Mouse (Mus musculus): ENCODE results near the gene Gm49325. TPM values are rescaled to one million over a fixed set of nuclear protein-coding genes. Genes with fewer than 3 reads are reported as not detected.

Gm49325 gene
- polyA plus RNA-seq, 1 experiment from 2014 or later: not detected

DNA sequence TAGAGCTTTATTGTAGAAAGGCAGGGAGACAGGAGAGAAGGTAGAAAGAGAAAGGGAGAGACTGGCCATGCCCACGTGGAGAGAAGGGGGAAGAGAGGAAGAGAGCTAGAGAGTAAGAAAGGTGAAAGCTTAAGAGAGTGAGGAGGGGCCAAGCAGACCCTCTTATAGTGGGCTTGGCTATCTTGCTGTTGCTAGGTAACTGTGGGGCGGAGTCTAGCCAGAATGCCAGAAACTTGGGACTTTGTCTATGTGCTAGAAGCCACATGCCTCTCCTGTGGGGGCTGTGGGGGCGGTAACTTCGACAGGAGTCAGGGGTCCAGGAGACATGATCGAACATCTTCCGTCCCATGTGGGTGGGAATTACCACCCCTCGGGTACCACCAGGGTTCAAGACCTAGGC lies 36.5 kb upstream of the Gm49325 start:
- Histone ChIP-seq H3K27ac (ENCODE audit: low read length) (peak overlapping the region; percentile 95), H3K4me2 (replicated peaks; ENCODE audit: low read depth, low read length) (peak overlapping the region; percentile 36), H3K9me3 (ENCODE audit: control insufficient read depth, low read depth, low read length) (no peaks in the 10 kb centered on the region), H3K27me3 (ENCODE audit: control insufficient read depth, insufficient read depth, low read length) (no peaks in the 10 kb centered on the region), H3K4me3 (ENCODE audit: low read depth, low read length) (no peak overlapping the region), H3K36me3 (ENCODE audit: control insufficient read depth, insufficient read depth, low read length) (no peaks in the 10 kb centered on the region), H3K4me1 (ENCODE audit: control insufficient read depth, insufficient read depth, low read length) (0 out of 2 replicates have a peak, but pooled peaks cover 3% of the 10 kb centered on the region), H3K9ac (replicated peaks; ENCODE audit: low read depth, low read length) (no peak overlapping the region)
- peak; percentile 29; the same call in 1 of the 2 replicates for ATAC-seq (ENCODE audit: insufficient number of reproducible peaks, insufficient read depth, low FRiP score, low read depth)
- WGBS: 32% methylated on average over 7 of the region's 7 CpGs

DNA sequence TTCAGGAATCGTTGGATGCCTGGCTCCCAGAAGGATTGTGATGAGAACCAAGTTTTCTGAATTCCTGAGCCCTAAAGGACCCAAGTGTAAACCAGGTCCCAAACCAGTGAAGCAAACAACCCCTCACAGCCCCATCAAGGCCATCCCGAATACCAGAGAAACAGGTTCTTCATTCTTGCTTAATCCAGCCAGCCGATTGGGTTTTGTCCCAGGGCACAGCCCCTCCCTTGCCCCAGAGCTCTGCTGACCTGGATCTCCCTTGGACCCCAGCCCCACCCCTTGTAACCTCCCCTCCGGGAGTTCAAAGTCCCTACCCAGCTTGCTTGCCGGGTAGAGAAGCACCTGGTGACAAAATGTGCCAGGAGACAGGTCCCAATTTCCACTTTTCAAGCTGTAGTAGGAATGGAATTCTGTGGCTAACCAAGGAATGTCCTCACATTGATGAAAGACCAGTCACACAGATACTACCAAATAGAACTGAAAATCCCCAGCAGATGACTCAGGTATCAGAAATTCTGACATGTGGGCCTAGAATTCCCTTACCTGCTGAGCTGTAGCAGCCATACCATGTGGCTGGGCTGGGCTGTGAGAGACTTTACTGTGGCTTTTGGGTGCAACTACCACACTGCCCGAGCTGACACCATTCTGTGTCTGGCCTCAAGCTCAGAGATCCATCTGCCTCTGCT lies 35.9 kb upstream of the Gm49325 start:
- H3K4me2 ChIP-seq (replicated peaks; ENCODE audit: low read depth, low read length): peak overlapping the region; percentile 36; the same call in 1 of the 2 replicates
- WGBS: 42% methylated on average over 6 of the region's 6 CpGs
- peak overlapping the region; percentile 95 for H3K27ac ChIP-seq (ENCODE audit: low read length)
- no peaks in the 10 kb centered on the region for H3K36me3 ChIP-seq (ENCODE audit: control insufficient read depth, insufficient read depth, low read length)
- H3K4me3 ChIP-seq (ENCODE audit: low read depth, low read length): no peak overlapping the region
- no peak overlapping the region for H3K9ac ChIP-seq (replicated peaks; ENCODE audit: low read depth, low read length)
- 0 out of 2 replicates have a peak, but pooled peaks cover 3% of the 10 kb centered on the region for H3K4me1 ChIP-seq (ENCODE audit: control insufficient read depth, insufficient read depth, low read length)
- no peaks in the 10 kb centered on the region for H3K9me3 ChIP-seq (ENCODE audit: control insufficient read depth, low read depth, low read length)
- ATAC-seq (ENCODE audit: insufficient number of reproducible peaks, insufficient read depth, low FRiP score, low read depth): peak; percentile 77
- H3K27me3 ChIP-seq (ENCODE audit: control insufficient read depth, insufficient read depth, low read length): no peaks in the 10 kb centered on the region

DNA sequence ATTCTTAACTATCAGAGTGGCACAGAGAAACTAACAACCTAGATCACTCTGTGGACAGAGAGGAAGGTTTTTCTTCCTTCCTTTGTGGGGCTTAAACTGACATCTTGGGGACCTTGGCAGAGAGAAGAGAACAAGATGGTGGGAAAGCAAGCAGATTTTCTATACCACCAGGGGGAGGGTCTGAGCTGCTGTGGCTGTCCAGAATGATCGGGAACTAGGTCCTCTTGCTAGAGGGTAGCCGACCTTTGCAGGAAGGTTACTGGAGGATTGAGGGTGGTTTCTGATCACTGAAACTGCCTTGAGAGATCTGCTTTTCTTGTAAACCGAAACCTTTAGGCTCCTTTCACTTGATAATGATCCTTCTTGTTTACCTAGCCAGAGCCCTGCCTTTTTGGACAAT lies 33.8 kb upstream of the Gm49325 start:
- no peaks in the 10 kb centered on the region for H3K36me3 ChIP-seq (ENCODE audit: control insufficient read depth, insufficient read depth, low read length)
- WGBS: 20% methylated on average over 3 of the region's 3 CpGs
- H3K4me3 ChIP-seq (ENCODE audit: low read depth, low read length): no peak overlapping the region
- no peak overlapping the region for H3K9ac ChIP-seq (replicated peaks; ENCODE audit: low read depth, low read length)
- no peaks in the 10 kb centered on the region for H3K4me1 ChIP-seq (ENCODE audit: control insufficient read depth, insufficient read depth, low read length)
- peak overlapping the region; percentile 27; the same call in 1 of the 2 replicates for H3K27ac ChIP-seq (ENCODE audit: low read length)
- ATAC-seq (ENCODE audit: insufficient number of reproducible peaks, insufficient read depth, low FRiP score, low read depth): no peak
- H3K9me3 ChIP-seq (ENCODE audit: control insufficient read depth, low read depth, low read length): no peaks in the 10 kb centered on the region
- no peaks in the 10 kb centered on the region for H3K27me3 ChIP-seq (ENCODE audit: control insufficient read depth, insufficient read depth, low read length)
- no peak overlapping the region for H3K4me2 ChIP-seq (replicated peaks; ENCODE audit: low read depth, low read length)

- H3K36me3 ChIP-seq (ENCODE audit: control insufficient read depth, insufficient read depth, low read length): no peaks in the 10 kb centered on the region
- 0 out of 2 replicates have a peak overlapping the region, but pooled peaks have one; percentile 27 for H3K27ac ChIP-seq (ENCODE audit: low read length)
- WGBS: 61% methylated on average over 1 of the region's 1 CpGs
- no peak overlapping the region for H3K9ac ChIP-seq (replicated peaks; ENCODE audit: low read depth, low read length)
- no peak overlapping the region for H3K4me3 ChIP-seq (ENCODE audit: low read depth, low read length)
- no peaks in the 10 kb centered on the region for H3K9me3 ChIP-seq (ENCODE audit: control insufficient read depth, low read depth, low read length)
- H3K4me1 ChIP-seq (ENCODE audit: control insufficient read depth, insufficient read depth, low read length): no peaks in the 10 kb centered on the region
- no peak overlapping the region for H3K4me2 ChIP-seq (replicated peaks; ENCODE audit: low read depth, low read length)
- no peaks in the 10 kb centered on the region for H3K27me3 ChIP-seq (ENCODE audit: control insufficient read depth, insufficient read depth, low read length)
- ATAC-seq (ENCODE audit: insufficient number of reproducible peaks, insufficient read depth, low FRiP score, low read depth): no peak
Measured at GRCm38 (mm10) chr10:77573162-77573561, 32.8 kb upstream of the Gm49325 start.

DNA sequence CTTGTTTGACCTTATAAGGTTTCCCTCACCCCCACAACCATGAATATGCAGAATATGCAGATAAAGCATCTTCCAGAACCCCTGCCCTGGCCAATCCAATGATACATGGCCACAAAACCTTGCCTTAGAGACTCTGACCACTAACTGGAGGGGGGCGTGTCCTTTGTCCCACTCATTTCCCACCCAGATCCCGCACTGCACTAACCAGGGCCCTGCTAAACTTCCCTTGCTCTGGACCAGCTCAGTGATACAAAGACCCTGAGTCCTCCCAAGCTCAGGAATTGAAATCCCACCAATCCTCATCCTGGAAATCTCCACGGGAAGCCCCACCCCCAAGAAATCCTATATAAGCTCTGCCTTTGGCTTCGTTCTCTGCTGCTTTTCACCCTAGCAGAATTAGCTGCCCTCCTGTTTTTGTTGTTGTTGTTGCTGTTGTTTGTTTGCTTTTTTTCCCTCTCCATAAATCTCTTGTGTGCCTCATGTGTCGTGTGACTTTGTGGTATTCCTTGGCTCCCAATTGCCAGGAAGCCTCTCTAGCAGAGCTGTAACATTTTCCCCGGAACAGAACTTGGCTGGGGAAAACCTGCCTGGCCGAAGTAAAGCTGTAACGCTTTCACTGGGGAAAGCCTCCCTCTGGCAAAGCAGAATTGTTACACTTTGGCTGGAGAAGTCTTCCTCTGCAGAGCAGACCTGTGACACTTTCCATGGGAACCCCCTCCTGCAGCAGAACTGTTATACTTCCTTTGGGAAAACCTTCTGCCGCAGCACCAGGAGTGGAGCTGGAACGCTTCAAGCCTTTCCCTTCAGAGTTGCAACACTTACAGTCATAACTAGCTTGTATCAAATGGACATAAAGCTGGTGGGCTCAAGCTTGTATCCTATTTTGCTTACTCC lies 25.7 kb upstream of the Gm49325 start:
- Histone ChIP-seq H3K4me1 (ENCODE audit: control insufficient read depth, insufficient read depth, low read length) (0 out of 2 replicates have a peak, but pooled peaks cover 5% of the 10 kb centered on the region), H3K9me3 (ENCODE audit: control insufficient read depth, low read depth, low read length) (no peaks in the 10 kb centered on the region), H3K9ac (replicated peaks; ENCODE audit: low read depth, low read length) (no peak overlapping the region), H3K27ac (ENCODE audit: low read length) (no peak overlapping the region), H3K27me3 (ENCODE audit: control insufficient read depth, insufficient read depth, low read length) (no peaks in the 10 kb centered on the region), H3K4me3 (ENCODE audit: low read depth, low read length) (no peak overlapping the region), H3K4me2 (replicated peaks; ENCODE audit: low read depth, low read length) (no peak overlapping the region), H3K36me3 (ENCODE audit: control insufficient read depth, insufficient read depth, low read length) (no peaks in the 10 kb centered on the region; the same call in 1 of the 2 replicates)
- 52% methylated on average over 10 of the region's 10 CpGs for WGBS
- ATAC-seq (ENCODE audit: insufficient number of reproducible peaks, insufficient read depth, low FRiP score, low read depth): no peak

DNA sequence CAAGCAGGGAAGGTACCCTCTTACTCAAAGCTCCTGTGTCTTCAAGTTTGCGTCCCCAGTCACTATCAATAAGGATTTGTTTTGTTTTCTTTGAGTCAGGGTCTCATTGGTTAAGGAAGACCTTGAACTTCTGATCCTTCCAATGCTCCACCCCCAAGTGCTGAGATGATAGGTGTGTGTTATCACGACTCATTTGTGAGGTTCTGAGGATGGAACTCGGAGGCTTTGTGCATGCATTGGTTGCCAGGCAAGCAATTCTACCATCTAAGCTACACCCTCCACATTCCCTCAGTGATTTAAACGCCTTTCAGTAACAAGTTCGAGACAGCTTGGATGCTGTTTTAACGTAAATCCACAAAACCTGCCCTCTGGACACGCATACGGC lies 25.0 kb upstream of the Gm49325 start:
- Histone ChIP-seq H3K9ac (replicated peaks; ENCODE audit: low read depth, low read length) (no peak overlapping the region; the same call in 1 of the 2 replicates), H3K4me3 (ENCODE audit: low read depth, low read length) (peak overlapping the region; percentile 85), H3K9me3 (ENCODE audit: control insufficient read depth, low read depth, low read length) (no peaks in the 10 kb centered on the region), H3K27ac (ENCODE audit: low read length) (peak overlapping the region; percentile 73; the same call in 1 of the 2 replicates), H3K36me3 (ENCODE audit: control insufficient read depth, insufficient read depth, low read length) (no peaks in the 10 kb centered on the region; the same call in 1 of the 2 replicates), H3K4me2 (replicated peaks; ENCODE audit: low read depth, low read length) (peak overlapping the region; percentile 82), H3K27me3 (ENCODE audit: control insufficient read depth, insufficient read depth, low read length) (no peaks in the 10 kb centered on the region), H3K4me1 (ENCODE audit: control insufficient read depth, insufficient read depth, low read length) (0 out of 2 replicates have a peak, but pooled peaks cover 5% of the 10 kb centered on the region)
- 0 out of 2 replicates have a peak, but pooled peaks have one; percentile 5 for ATAC-seq (ENCODE audit: insufficient number of reproducible peaks, insufficient read depth, low FRiP score, low read depth)
- 6% methylated on average over 8 of the region's 8 CpGs for WGBS

DNA sequence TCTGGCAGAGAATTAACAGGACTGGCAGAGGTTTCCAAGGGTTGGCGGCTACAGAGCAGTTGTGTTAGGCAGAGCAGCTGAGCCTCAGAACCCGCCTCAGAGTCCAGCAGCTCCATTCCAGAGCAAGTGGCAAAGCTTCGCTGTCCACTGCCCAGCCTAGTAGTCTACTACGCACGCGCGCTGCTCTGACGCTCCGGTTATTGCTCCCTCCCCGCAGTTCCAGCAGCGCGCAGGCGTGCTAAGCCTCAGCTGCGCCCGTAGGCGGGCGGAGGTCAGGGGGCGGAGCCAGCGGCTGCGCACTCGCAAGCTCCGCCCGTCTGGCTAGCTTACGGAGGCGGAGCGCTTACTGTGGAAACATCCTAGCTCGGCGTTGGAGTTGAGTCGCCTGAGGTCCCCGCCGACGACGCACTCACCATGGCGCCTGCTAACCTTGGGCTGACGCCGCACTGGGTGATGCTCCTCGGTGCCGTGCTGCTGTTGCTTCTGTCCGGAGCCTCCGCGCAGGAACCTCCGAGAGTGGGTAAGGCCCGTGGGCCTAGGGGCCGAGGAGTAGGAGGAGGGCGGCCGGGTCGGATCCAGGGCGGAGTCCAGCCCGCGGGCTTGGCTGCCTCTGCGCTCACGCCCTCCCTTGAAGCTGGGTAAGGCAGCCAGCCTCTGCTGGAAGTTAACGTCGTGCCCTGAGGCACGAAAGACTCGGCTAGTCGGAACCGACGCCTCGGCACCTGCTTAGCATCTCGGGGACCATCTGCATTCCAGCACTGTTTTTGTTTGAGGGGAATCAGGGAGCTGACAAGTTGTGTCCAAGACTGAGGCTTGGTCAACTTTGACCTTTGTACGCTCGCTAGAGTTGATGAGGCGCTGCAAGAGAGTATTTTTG lies 24.4 kb upstream of the Gm49325 start, which contains the start of gene Pttg1ip:
Gene Pttg1ip, plus strand, starts transcription at position 313 of the 877 bp plus-strand sequence.
- peak; percentile 97 for ATAC-seq (ENCODE audit: insufficient number of reproducible peaks, insufficient read depth, low FRiP score, low read depth)
- Histone ChIP-seq H3K4me2 (replicated peaks; ENCODE audit: low read depth, low read length) (peak within 1 kb of the TSS; percentile 82), H3K9me3 (ENCODE audit: control insufficient read depth, low read depth, low read length) (no peaks in the 10 kb centered on the region), H3K27me3 (ENCODE audit: control insufficient read depth, insufficient read depth, low read length) (no peaks in the 10 kb centered on the region), H3K36me3 (ENCODE audit: control insufficient read depth, insufficient read depth, low read length) (no peaks in the 10 kb centered on the region; the same call in 1 of the 2 replicates), H3K9ac (replicated peaks; ENCODE audit: low read depth, low read length) (peak within 1 kb of the TSS; percentile 79), H3K27ac (ENCODE audit: low read length) (peak within 1 kb of the TSS; percentile 91), H3K4me3 (ENCODE audit: low read depth, low read length) (peak within 1 kb of the TSS; percentile 85), H3K4me1 (ENCODE audit: control insufficient read depth, insufficient read depth, low read length) (0 out of 2 replicates have a peak, but pooled peaks cover 5% of the 10 kb centered on the region)
- under 1% methylated on average over 64 of the region's 64 CpGs for WGBS

Measured in stomach, embryonic 14.5 days (tissue).